Mouse (Mus musculus): ENCODE measurements around the gene Apof. TPM values are rescaled to one million over a fixed set of nuclear protein-coding genes. Genes with fewer than 3 reads are reported as not detected.
A peak's percentile ranks its signal among the peaks of the same experiment; 100 is the strongest.

Apof gene
- not detected in 2 replicates for polyA plus RNA-seq (2012; ENCODE audit: insufficient read depth, insufficient read length, missing spikeins)

DNA sequence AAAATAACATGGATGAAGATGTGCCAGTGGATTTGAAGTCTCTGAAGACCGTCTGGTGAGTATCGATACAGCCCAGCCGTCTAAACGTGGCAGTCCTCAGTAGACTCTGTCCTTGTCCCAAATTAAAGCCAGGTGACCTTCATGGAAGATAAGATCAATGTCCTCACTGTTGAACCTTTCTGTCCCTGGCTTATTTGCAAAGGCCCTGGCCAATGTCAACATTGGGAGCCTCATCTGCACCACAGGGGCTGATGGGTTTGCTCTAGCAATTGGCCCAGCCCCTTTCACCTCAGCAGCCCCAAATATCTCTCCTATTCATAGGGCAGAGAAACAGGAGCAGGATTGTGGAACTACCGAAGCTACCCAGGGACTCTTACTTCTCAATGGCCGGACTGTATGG is at the start of gene Apof:
TSS of gene Apof (plus strand) at position 301 of the 400 bp plus-strand sequence.
- no peak within 1 kb of the TSS for H3K4me3 ChIP-seq (ENCODE audit: insufficient read depth, low read depth, low read length)
- peak within 1 kb of the TSS; percentile 70; the same call in 1 of the 2 replicates for H3K27ac ChIP-seq (replicated peaks; ENCODE audit: low read depth, low read length)
- H3K4me1 ChIP-seq (ENCODE audit: control insufficient read depth, insufficient read depth, insufficient read length, low read length), result peaks cover 4% of the 10 kb centered on the region

DNA sequence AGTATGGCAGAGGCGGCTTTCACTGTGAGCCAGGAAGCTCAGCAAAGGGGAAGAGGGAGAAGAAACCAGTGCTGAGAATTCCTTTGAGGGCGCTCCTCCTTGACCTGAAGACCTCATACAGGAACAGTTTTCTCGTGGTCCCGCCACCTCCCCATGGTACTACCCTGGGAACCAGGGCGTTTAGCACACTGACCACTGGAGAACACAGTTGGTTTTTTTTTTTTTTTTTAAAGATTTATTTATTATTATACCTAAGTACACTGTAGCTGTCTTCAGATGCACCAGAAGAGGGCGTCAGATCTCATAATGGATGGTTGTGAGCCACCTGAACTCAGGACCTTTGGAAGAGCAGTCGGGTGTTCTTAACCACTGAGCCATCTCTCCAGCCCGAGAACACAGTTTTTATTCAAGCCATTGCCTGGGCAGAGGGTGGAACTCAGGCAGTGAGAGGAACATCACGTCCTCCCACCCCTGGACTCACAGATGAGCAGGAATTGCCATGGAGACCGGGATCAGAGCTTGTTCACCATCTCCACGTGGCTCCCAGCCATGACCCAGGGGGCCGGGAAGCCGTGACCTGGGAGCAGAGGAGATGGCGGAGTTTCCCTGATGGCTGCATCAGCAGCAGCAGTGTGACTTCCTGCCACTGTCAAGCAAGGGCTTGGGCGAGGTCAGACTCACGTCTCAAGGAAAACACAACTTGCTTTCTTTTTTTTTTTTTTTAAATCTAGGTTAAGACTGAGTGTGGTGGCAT is 46.8 kb upstream of the Apof start:
- H3K27ac ChIP-seq (replicated peaks; ENCODE audit: low read depth, low read length), result no peak overlapping the region
- no peak overlapping the region for H3K4me3 ChIP-seq (ENCODE audit: insufficient read depth, low read depth, low read length)
- no peaks in the 10 kb centered on the region for H3K4me1 ChIP-seq (ENCODE audit: control insufficient read depth, insufficient read depth, insufficient read length, low read length)

DNA sequence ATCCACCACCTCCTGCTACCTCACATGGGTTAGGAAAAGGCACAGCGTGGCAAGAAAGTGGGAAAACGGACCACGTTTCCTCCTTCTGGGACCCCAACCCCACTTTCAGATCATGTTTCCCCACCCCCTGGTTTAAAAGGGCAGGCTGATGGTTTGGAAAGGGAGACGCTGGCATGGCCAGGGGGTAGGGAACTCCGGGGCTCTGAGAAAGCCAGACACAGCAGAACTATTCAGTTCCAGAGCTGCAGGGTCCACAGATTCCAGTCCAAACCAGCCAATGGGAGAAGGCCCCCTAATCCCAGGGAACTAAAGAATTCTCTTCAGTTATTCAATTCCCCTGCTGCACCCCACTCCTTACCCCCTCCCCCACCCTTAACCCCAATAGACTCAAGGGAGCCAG is 43.4 kb upstream of the Apof start:
- Histone ChIP-seq H3K4me1 (ENCODE audit: control insufficient read depth, insufficient read depth, insufficient read length, low read length) (no peaks in the 10 kb centered on the region), H3K27ac (replicated peaks; ENCODE audit: low read depth, low read length) (no peak overlapping the region), H3K4me3 (ENCODE audit: insufficient read depth, low read depth, low read length) (no peak overlapping the region)

DNA sequence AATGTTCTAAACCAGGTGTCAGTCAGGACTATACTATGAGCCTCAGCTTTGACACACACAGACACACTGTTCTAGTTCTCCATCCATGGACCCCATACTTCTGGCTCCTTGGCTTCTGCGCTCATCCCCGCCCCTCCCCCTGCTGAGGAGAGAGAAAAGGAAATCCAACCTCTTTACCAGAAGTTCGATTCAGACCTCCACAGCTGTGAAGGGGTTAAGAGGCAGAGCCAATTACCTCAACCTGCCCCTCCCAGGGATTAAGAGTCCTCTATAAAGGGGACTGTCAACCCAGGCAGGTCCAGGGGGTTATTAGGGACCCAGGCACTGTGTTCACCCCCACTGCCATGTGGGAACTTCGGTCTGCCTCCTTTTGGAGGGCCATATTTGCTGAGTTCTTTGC is 42.9 kb upstream of the Apof start, which contains the start of gene Mip:
TSS of gene Mip (plus strand) at position 301 of the 400 bp plus-strand sequence.
- Histone ChIP-seq H3K27ac (replicated peaks; ENCODE audit: low read depth, low read length) (no peak within 1 kb of the TSS), H3K4me1 (ENCODE audit: control insufficient read depth, insufficient read depth, insufficient read length, low read length) (no peaks in the 10 kb centered on the region), H3K4me3 (ENCODE audit: insufficient read depth, low read depth, low read length) (no peak within 1 kb of the TSS)

DNA sequence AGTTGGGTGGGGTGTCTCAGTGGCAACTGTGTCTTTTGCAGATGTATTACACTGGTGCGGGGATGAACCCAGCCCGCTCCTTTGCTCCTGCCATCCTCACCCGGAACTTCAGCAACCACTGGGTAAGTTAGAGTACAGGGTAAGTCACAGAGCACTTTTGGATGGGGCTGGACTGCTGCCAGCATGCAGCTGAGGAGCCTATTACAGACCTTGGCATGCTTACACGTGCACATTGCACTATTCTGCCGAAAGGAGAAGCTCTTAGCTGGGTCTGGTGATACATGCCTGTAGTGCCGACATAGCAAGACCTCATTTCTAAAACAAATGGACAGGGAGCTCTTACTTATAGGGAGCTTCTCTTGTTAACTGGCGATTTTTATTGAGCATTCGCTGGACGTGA is 40.9 kb upstream of the Apof start:
- Histone ChIP-seq H3K27ac (replicated peaks; ENCODE audit: low read depth, low read length) (no peak overlapping the region), H3K4me1 (ENCODE audit: control insufficient read depth, insufficient read depth, insufficient read length, low read length) (no peaks in the 10 kb centered on the region), H3K4me3 (ENCODE audit: insufficient read depth, low read depth, low read length) (no peak overlapping the region)

DNA sequence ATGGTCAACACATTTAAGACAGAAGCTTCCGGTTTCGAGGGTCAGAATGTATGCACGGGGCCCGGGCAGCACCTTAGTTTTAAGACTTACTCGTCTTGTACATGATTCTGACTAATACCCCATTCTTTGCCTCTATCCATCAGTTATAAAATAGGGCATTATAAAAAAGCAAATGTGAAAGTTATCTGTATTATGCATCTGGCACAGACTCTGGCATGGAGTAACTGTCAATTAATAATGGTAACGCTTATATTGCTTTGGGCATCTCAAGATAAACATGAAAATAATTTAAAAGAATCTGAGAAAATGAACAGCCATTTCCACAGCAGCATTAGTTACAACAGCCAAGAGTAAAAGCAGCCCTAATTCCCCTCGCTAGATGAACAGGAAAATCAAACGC is 40.5 kb upstream of the Apof start:
- Histone ChIP-seq H3K4me3 (ENCODE audit: insufficient read depth, low read depth, low read length) (no peak overlapping the region), H3K27ac (replicated peaks; ENCODE audit: low read depth, low read length) (no peak overlapping the region), H3K4me1 (ENCODE audit: control insufficient read depth, insufficient read depth, insufficient read length, low read length) (no peaks in the 10 kb centered on the region)

DNA sequence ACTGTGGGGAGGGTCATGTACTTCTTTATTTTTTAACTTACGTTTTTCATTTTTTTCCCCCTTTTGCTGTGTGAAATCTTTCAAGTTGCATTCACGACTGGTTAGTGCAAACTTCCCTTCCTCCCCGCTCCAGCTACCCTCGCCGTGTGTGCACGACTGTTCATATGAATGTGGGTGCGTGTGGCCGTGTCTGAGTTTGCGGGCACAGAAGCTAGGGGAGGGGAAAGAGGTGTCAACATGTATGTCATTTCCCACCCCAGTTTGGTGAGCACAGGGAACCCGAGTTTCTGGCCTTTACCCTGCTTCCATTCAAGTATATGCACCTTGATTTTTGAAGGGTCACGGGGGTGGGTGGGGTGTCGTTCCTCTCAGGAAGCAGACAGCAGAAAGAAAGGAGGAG is 37.9 kb upstream of the Apof start:
- Histone ChIP-seq H3K4me1 (ENCODE audit: control insufficient read depth, insufficient read depth, insufficient read length, low read length) (no peaks in the 10 kb centered on the region), H3K4me3 (ENCODE audit: insufficient read depth, low read depth, low read length) (no peak overlapping the region), H3K27ac (replicated peaks; ENCODE audit: low read depth, low read length) (no peak overlapping the region)

DNA sequence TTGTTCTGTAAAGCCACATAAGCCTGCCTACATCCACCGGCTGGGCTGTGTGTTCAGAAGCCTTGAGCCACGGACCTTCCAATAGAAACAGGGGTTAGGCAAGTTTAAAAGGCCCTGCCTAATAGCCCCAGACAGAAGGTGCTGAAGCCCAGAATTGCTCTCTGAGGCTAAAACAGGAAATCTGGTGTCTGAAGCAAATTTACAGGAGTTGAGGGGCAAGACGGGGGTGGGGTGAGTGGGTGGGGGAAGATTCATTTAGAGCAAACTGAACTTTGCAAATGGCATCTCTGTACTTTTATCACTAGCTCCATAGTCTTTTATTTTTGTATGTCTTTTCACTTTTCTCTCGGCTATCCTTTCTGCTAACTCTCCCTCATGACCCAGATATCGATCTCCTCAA is 37.3 kb upstream of the Apof start:
- Histone ChIP-seq H3K4me1 (ENCODE audit: control insufficient read depth, insufficient read depth, insufficient read length, low read length) (no peaks in the 10 kb centered on the region), H3K27ac (replicated peaks; ENCODE audit: low read depth, low read length) (no peak overlapping the region), H3K4me3 (ENCODE audit: insufficient read depth, low read depth, low read length) (peak overlapping the region; percentile 84; the same call in 1 of the 2 replicates)

DNA sequence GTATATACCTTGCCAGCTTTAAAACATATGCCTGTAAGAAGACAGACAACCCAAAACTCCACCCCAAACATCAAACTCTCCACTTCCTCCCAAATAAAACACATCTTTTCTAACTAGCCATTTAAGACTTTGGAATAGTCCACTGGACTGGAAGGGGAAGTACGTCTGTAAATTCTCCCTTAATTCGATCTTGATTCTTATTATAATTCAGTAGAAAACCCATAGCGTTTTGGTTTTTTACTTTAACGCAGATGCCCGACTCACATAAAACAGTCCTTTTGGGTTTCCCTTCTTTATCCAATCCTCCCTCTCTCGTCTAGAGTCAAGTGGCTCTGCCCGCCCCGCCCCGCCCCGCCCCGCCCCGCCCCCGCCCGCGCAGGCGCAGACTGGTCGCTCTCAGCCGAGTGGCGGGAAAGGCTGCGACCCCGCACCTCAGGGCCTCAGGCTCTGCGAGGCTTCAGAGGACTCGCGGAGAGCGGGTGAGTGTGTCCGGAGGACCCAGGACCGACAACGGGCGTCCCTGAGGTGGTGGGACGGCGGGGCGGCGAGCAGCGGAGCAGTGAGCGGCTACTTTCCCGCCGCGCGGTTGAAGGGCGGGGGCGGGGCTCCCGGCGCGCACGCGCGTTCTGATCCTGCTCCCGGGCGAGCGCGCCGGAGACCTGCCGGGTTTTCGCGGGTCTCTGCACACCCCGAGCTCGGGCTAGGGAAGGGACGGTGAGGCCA is 36.6 kb upstream of the Apof start, which contains the start of gene Timeless:
TSS of gene Timeless (plus strand) at position 369 of the 723 bp plus-strand sequence.
- Histone ChIP-seq H3K27ac (replicated peaks; ENCODE audit: low read depth, low read length) (peak within 1 kb of the TSS; percentile 82), H3K4me3 (ENCODE audit: insufficient read depth, low read depth, low read length) (peak within 1 kb of the TSS; percentile 84), H3K4me1 (ENCODE audit: control insufficient read depth, insufficient read depth, insufficient read length, low read length) (no peaks in the 10 kb centered on the region)

DNA sequence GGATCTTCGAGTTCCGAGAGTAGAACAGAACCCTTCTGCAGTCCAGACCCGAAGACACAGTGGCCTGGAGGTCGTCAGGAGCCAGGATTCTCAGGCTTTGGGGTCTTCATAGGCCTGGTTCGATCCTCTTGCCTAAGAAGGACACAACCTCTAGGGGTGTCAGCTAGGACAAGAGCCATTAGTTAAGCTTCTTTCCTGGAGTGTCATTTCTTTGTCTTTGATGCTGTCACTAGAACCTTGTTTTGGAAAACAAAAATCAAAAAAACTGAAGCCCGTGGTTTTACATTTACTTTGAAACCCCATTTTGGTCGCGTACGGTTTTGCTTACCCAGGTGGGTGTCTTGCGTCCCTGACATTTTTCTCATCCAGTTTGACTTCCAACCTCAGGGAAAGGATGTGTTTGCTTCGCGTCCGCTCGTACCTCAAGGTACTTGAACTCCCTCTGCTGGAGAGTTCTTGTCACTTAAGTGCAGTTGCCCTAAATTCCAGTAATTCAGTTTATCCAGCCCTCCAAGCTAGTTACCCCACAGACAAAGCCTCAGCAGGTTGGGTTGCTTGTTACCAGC is 36.0 kb upstream of the Apof start:
- H3K27ac ChIP-seq (replicated peaks; ENCODE audit: low read depth, low read length), result peak overlapping the region; percentile 82
- peak overlapping the region; percentile 84 for H3K4me3 ChIP-seq (ENCODE audit: insufficient read depth, low read depth, low read length)
- no peaks in the 10 kb centered on the region for H3K4me1 ChIP-seq (ENCODE audit: control insufficient read depth, insufficient read depth, insufficient read length, low read length)

DNA sequence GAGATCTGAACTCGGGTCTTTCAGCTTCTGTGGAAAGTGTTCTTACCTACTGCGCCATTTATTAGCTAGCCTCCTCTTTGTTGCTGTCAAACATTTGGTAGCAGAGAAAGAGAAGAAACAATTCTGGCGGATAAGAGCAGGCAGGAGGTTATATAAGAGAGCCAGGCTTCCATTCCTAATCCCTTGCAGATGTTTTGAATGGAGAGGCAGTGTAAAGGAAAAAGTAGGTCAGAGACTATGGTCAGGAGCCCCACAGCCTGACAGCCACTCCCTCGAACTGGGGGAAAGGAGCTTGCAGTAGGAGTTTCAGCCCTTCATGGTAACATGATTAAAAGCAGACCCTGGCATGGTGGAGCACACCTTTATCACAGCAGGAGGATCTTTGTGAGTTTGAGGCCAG is 32.1 kb upstream of the Apof start:
- Histone ChIP-seq H3K27ac (replicated peaks; ENCODE audit: low read depth, low read length) (no peak overlapping the region), H3K4me1 (ENCODE audit: control insufficient read depth, insufficient read depth, insufficient read length, low read length) (no peaks in the 10 kb centered on the region), H3K4me3 (ENCODE audit: insufficient read depth, low read depth, low read length) (no peak overlapping the region)

DNA sequence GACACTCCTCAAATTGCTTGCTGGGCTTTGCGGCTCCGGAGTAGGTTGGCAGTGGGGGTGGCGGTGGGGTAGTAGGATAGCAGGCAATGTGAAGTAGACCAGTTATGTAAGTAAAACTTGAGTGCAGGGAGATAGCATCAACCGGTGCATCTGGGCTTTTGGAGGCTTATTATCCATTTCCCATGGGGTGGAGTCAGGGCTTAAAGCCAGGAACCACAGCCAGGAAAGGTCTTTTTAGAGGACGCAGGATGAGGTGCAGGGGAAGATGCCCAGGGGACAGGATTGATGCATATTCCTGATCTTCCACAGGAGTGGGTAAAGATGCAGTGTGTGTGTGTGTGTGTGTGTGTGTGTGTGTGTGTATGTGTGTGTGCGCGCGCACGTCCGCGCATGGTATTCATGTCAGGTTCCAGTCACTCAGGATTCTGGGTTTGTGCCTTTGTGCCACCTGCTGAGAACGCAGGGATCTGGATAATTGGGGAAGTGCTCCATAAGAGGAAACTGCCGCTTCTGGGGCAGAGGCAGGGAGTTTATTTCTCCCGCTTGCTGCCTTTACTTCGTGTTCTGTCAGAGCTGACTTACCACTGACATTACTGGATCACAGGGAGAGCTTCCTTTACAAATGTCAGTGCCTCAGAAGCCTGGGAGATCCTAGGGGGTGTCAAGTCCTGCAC is 30.5 kb upstream of the Apof start:
- Histone ChIP-seq H3K4me3 (ENCODE audit: insufficient read depth, low read depth, low read length) (0 out of 2 replicates have a peak overlapping the region, but pooled peaks have one; percentile 0), H3K27ac (replicated peaks; ENCODE audit: low read depth, low read length) (peak overlapping the region; percentile 41), H3K4me1 (ENCODE audit: control insufficient read depth, insufficient read depth, insufficient read length, low read length) (peaks cover 2% of the 10 kb centered on the region; the same call in 1 of the 2 replicates)

DNA sequence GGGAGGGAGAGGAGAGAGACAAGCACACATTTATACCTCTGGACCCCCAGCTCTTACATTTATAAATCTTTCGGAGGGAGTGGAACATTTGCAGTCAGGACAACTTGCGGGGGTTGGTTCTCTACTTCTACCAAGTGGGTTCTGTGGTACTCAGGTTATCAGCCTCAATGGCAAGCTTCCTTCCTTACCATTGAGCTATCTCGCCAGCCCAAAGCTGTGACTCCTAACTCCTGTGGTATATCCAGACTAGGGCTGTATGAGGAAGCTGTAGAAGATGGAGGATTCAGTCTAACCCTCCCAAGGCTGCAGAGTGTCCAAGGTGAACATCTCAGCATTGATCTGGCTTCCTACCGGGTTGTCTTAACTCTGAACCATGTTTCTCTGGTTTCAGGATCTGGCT is 29.3 kb upstream of the Apof start:
- Histone ChIP-seq H3K4me1 (ENCODE audit: control insufficient read depth, insufficient read depth, insufficient read length, low read length) (peaks cover 10% of the 10 kb centered on the region), H3K27ac (replicated peaks; ENCODE audit: low read depth, low read length) (no peak overlapping the region)

DNA sequence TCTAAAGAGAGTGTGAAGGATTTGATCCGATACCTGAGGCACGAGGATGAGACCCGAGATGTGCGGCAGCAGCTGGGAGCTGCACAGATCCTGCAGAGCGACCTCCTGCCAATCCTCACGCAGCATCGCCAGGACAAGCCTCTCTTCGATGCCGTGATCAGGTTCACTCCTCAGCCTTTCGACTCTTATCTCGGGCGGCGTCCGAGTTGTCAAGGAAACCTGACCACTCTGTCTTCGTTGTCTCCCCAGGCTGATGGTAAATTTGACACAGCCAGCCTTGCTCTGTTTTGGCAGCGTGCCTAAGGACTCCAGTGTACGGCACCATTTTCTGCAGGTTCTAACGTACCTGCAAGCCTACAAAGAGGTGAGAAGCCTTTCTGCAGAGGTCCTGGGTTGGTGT is 28.3 kb upstream of the Apof start:
- peaks cover 11% of the 10 kb centered on the region for H3K4me1 ChIP-seq (ENCODE audit: control insufficient read depth, insufficient read depth, insufficient read length, low read length)
- H3K4me3 ChIP-seq (ENCODE audit: insufficient read depth, low read depth, low read length), result no peak overlapping the region
- no peak overlapping the region for H3K27ac ChIP-seq (replicated peaks; ENCODE audit: low read depth, low read length)

More for the DNA sequence above, 29.3 kb upstream of the Apof start:
- no peak overlapping the region for H3K4me3 ChIP-seq (ENCODE audit: insufficient read depth, low read depth, low read length)

DNA sequence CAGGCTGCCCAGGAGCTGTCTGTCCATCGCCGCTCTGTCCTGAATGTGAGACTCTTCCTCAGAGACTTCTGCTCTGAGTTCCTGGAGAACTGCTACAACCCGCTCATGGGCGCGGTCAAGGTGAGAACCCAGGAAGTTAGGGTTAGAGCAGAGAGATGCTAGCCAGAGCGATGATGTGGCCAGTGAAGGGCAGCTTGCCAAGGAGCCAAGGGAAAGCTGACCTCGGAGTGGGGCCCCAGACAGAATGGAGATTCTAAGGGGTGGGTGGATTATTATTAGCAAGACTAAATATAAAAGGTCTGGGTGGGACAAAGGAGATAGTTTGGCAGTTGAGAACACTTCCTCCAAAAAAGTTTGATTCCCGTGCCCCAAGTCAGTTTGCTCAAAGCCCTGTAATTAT is 25.2 kb upstream of the Apof start:
- Histone ChIP-seq H3K4me1 (ENCODE audit: control insufficient read depth, insufficient read depth, insufficient read length, low read length) (peaks cover 22% of the 10 kb centered on the region), H3K27ac (replicated peaks; ENCODE audit: low read depth, low read length) (peak overlapping the region; percentile 32; the same call in 1 of the 2 replicates), H3K4me3 (ENCODE audit: insufficient read depth, low read depth, low read length) (no peak overlapping the region)
